Mouse (Mus musculus): ENCODE data around the gene Scn3a. TPM values are rescaled to one million over a fixed set of nuclear protein-coding genes. Genes with fewer than 3 reads are reported as not detected.

Scn3a gene
- 47.6 and 49.4 TPM in 2 replicates for polyA plus RNA-seq (2016; fragmentation: Nextera tagmentation; extraction: Ambion mirVana)

DNA sequence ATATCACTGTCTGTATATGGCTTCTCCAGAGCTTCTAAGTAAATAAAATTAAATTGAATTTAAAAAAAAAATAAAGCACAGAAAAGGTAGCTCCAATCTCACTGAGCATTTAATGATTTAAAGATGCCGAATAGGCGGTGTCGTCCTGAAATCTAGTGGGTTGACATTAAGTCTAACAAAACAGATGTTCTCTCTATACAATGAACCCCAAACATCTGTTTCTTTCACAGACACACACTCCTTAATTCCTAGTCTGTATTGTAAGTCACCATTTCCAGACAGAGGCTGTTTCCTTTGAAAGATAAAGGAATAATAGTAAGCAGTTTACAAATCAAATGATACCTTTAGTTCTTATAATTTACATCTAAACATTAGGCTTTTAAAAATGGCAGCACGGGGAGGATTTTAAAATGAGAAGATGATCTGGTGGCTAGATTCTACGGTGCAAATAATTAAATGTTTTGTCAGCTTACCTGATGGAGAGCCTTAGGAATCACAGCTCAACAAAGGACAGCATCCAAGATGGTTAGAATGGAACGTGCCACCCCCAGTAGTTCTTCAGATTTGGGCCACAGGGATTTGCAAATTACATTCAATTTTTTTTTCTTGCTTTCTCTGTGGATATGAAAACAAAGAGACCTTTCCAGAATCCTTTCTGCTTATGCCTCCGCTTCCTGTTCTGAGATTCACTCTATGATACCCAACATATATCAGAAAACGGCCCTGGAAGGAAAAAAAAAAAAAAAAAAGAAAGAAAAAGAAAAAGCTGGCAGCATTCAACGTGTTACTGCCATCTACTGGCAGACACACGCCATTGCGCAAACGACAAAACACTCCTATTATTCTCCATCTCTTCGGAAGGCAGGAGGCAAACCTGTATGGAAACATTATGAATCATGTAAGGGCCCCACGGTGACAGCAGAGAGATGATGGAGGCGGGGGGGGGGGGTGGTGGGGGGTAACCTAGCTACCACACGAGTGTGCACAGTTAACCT lies at the start of gene Scn3a:
TSS of gene Scn3a (minus strand) at position 835 of the 995 bp plus-strand sequence.
- peak within 1 kb of the TSS; percentile 39 for H3K4me3 ChIP-seq
- peak; percentile 78 for ATAC-seq (ENCODE audit: low FRiP score)
- no peaks in the 10 kb centered on the region for H3K36me3 ChIP-seq
- no peaks in the 10 kb centered on the region for H3K27me3 ChIP-seq
- peak within 1 kb of the TSS; percentile 75 for H3K27ac ChIP-seq
- peaks cover 19% of the 10 kb centered on the region for H3K4me1 ChIP-seq
- WGBS: 14% methylated on average over 16 of the region's 16 CpGs
- H3K9me3 ChIP-seq (replicated peaks): no peaks in the 10 kb centered on the region
- H3K4me2 ChIP-seq (replicated peaks): peak within 1 kb of the TSS; percentile 53
- peak within 1 kb of the TSS; percentile 62 for H3K9ac ChIP-seq

DNA sequence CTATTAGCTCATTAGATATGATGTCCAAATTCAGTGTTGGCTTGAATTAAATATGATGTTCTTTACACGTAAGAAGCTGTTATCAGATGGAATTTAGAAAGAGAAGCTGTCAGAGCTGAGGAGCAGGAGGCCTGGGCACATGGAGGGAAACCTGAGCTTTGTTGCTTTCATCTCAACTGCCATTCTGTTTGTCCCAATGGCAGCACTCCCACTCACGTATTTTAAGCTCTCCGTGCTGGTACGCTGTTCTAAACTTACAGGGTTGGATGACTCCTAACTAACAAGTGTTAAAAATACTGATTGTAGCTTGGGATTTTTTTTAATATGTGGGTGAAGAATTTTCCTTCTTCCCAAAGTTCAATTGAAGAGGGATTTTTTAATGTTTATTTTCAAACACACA lies 44.5 kb upstream of the Scn3a start:
- no peak for ATAC-seq (ENCODE audit: low FRiP score)
- Histone ChIP-seq H3K4me1 (no peaks in the 10 kb centered on the region), H3K9me3 (replicated peaks) (no peaks in the 10 kb centered on the region), H3K27ac (no peak overlapping the region), H3K36me3 (no peaks in the 10 kb centered on the region), H3K4me3 (no peak overlapping the region), H3K9ac (no peak overlapping the region), H3K27me3 (no peaks in the 10 kb centered on the region), H3K4me2 (replicated peaks) (no peak overlapping the region)
- WGBS: 83% methylated on average over 4 of the region's 4 CpGs

DNA sequence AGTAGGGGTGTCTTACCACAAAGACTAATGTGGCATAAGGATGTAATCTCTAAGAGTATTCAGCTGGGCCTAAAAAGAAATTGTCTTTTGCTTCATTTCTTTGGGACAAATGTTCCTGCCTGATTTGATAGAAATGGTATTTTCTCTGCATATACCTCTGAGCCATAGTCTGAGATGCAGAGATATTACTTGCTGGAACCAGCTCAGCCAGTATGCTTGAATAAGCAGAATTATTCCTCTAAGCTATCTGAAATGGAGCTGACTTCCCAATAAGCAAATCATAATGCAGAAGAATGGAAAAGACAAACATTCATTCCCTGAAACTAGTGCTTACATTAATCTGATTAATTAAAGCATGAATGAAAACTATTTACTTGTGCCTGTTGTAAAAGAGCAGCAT lies 40.4 kb upstream of the Scn3a start:
- ATAC-seq (ENCODE audit: low FRiP score): no peak
- Histone ChIP-seq H3K36me3 (no peaks in the 10 kb centered on the region), H3K27ac (no peak overlapping the region), H3K9ac (no peak overlapping the region), H3K4me1 (no peaks in the 10 kb centered on the region), H3K4me3 (no peak overlapping the region), H3K4me2 (replicated peaks) (no peak overlapping the region), H3K9me3 (replicated peaks) (no peaks in the 10 kb centered on the region), H3K27me3 (no peaks in the 10 kb centered on the region)

DNA sequence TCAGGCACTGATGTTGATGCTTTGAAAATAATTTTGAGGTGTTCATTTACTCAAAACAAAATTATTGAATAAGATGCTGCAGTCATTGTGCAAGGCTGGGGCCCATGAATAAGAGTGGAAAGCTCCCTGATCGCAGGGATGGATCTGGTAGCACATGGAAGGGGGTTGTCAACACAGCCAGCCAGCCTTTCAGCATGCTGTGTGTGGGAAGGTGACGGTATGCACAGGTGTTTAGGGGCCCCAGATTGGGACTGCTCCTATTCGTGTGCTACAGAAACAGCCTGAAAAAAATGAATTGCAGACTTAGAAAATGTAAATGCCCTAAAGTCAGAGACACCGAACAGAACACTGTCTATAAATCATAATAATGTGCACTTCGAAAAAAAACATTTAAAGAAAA lies 20.3 kb upstream of the Scn3a start:
- ATAC-seq (ENCODE audit: low FRiP score): no peak
- H3K27ac ChIP-seq: no peak overlapping the region
- no peak overlapping the region for H3K4me3 ChIP-seq
- no peaks in the 10 kb centered on the region for H3K9me3 ChIP-seq (replicated peaks)
- H3K9ac ChIP-seq: no peak overlapping the region
- H3K36me3 ChIP-seq: no peaks in the 10 kb centered on the region
- H3K4me2 ChIP-seq (replicated peaks): no peak overlapping the region
- WGBS: 85% methylated on average over 5 of the region's 5 CpGs
- no peaks in the 10 kb centered on the region for H3K4me1 ChIP-seq
- no peaks in the 10 kb centered on the region for H3K27me3 ChIP-seq

DNA sequence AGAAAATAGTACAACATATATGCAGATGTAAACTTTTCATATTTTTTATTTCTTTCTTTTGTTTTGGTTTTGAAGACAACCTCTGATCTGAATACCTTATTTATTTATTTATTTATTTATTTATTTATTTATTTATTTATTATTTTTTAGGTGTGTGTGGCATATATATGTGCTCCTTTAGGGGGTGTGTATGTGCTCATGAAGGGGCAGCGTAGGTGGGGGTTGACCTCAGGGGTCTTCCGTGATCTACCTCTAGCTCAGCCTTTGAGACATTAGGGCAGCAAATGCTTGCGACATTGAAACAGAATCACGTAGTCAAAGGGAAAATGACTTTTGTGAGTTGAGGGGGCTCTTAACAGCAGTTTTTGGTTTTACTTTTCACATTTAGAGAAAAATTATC lies 498 bp upstream of the Scn3a start:
- H3K27ac ChIP-seq: no peak overlapping the region

DNA sequence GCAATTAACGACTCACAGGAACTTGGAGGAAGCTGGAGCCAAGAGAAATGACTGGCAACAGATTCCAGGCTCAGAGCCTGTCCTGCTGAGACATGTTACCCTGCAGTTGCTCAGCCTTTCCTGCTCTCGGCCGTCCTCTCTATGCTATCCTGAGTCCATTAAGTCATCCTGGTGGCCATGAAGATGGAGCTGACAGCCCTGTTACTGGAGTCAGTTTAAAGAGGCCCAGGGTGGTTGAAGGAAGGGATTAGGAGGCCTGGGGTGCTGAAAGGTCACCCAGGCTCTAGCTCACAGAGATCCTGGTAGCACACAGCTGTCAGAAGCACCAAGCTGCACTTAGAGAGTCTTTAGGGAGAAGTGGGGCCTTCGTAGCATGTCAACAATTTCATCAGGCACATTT lies 3.5 kb downstream of the Scn3a start:
- peaks cover 19% of the 10 kb centered on the region for H3K4me1 ChIP-seq
- H3K9ac ChIP-seq: no peak overlapping the region
- no peaks in the 10 kb centered on the region for H3K9me3 ChIP-seq (replicated peaks)
- H3K27me3 ChIP-seq: no peaks in the 10 kb centered on the region
- H3K27ac ChIP-seq: no peak overlapping the region
- WGBS: 39% methylated on average over 4 of the region's 4 CpGs
- peak overlapping the region; percentile 53 for H3K4me2 ChIP-seq (replicated peaks)
- no peak for ATAC-seq (ENCODE audit: low FRiP score)
- no peaks in the 10 kb centered on the region for H3K36me3 ChIP-seq
- H3K4me3 ChIP-seq: 0 out of 2 replicates have a peak overlapping the region, but pooled peaks have one; percentile 6

More for the DNA sequence above, 498 bp upstream of the Scn3a start:
- Histone ChIP-seq H3K4me3 (no peak overlapping the region), H3K4me2 (replicated peaks) (no peak overlapping the region), H3K9ac (no peak overlapping the region), H3K36me3 (no peaks in the 10 kb centered on the region), H3K9me3 (replicated peaks) (no peaks in the 10 kb centered on the region), H3K27me3 (no peaks in the 10 kb centered on the region), H3K4me1 (peaks cover 19% of the 10 kb centered on the region)
- 95% methylated on average over 4 of the region's 4 CpGs for WGBS
- peak; percentile 17; the same call in 1 of the 2 replicates for ATAC-seq (ENCODE audit: low FRiP score)

DNA sequence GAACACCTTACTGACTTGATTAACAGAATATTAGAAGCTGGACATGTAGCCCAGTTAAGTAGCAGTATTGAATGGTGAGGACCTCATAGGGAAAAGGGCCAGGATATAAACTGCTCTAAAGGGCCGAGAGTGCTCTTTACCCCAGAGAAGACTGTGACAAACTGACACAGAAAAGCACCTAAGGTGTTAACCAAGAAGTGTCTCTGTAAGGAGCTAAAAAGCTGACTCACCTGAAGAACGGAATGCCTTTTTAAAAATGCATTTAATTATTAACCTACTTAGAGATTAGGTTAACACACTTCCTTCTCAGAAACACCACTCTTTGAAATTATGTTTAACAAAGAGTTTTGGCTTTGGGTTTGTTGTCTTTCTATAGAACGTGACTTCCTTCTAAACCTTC lies 9.7 kb downstream of the Scn3a start:
- H3K27ac ChIP-seq: no peak overlapping the region
- no peak overlapping the region for H3K4me2 ChIP-seq (replicated peaks)
- peaks cover 11% of the 10 kb centered on the region for H3K4me1 ChIP-seq
- no peak for ATAC-seq (ENCODE audit: low FRiP score)
- H3K27me3 ChIP-seq: no peaks in the 10 kb centered on the region
- H3K9ac ChIP-seq: no peak overlapping the region
- H3K36me3 ChIP-seq: no peaks in the 10 kb centered on the region
- WGBS: 81% methylated on average over 3 of the region's 3 CpGs
- no peaks in the 10 kb centered on the region for H3K9me3 ChIP-seq (replicated peaks)
- H3K4me3 ChIP-seq: no peak overlapping the region

DNA sequence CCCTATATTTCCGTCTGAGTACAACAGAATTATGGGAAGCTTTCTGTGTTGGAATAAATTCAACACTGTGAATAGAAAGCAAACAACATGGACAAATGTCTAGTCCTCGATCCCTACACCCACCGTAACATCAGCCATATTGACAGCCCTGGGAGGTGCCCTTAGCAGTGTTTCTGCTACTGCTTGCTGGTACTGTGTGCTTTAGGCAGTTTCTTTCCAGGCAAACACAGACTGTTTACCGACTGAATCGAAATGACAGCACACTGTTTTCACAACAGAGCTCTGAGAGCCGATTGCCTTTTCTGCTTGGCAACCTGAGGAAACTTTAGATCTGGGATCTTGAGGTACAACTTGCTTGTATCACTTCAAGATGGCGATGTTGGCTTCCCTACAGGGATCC lies 12.8 kb downstream of the Scn3a start:
- no peak overlapping the region for H3K9ac ChIP-seq
- no peaks in the 10 kb centered on the region for H3K36me3 ChIP-seq
- H3K27ac ChIP-seq: no peak overlapping the region
- no peaks in the 10 kb centered on the region for H3K9me3 ChIP-seq (replicated peaks)
- no peaks in the 10 kb centered on the region for H3K27me3 ChIP-seq
- no peak for ATAC-seq (ENCODE audit: low FRiP score)
- H3K4me3 ChIP-seq: no peak overlapping the region
- peaks cover 22% of the 10 kb centered on the region for H3K4me1 ChIP-seq
- no peak overlapping the region for H3K4me2 ChIP-seq (replicated peaks)
- WGBS: 79% methylated on average over 7 of the region's 7 CpGs

DNA sequence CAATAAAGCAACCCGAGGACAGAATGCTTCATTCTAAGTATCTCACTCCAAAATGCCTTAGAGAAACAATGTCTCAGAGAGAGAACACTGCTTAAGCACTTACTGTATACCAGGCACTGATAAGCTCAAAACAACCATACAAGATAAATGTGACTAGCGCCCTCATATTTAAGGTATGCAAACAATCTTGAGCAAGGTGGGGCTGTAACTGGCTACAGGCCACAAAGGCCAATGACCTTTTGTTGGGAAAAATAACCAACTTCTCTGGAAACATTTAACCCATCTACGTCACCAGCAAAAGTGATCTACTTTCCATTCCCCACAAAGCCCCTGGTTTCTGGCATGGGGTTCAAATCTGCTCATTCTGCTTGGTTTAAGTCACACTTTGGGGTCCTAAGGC lies 14.0 kb downstream of the Scn3a start:
- no peak for ATAC-seq (ENCODE audit: low FRiP score)
- 83% methylated on average over 3 of the region's 3 CpGs for WGBS

DNA sequence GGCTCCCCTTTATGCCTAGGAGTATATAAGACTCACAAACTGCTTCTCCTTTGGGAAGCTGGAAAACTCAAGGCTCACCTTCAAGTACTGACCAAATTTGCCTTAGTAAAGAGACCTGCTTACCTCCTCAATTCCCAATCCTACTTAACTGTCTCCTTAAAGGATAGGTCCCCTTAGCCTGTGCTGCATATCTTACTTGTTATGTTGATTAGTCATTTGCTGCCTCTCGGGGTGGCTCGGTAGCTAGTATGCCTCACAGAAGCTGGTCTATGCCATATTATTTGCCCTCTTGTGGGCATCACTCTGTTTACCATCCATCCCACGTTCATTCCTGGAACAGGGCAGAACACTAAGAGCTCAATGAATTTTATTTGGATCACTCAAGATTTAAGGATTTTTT lies 14.7 kb downstream of the Scn3a start:
- H3K9ac ChIP-seq: no peak overlapping the region
- H3K27ac ChIP-seq: peak overlapping the region; percentile 83
- 34% methylated on average over 3 of the region's 3 CpGs for WGBS
- H3K36me3 ChIP-seq: no peaks in the 10 kb centered on the region
- no peaks in the 10 kb centered on the region for H3K9me3 ChIP-seq (replicated peaks)
- no peaks in the 10 kb centered on the region for H3K27me3 ChIP-seq
- H3K4me2 ChIP-seq (replicated peaks): peak overlapping the region; percentile 25; the same call in 1 of the 2 replicates
- no peak overlapping the region for H3K4me3 ChIP-seq
- ATAC-seq (ENCODE audit: low FRiP score): peak; percentile 48
- H3K4me1 ChIP-seq: peaks cover 22% of the 10 kb centered on the region

More for the DNA sequence above, 14.0 kb downstream of the Scn3a start:
- Histone ChIP-seq H3K9me3 (replicated peaks) (no peaks in the 10 kb centered on the region), H3K36me3 (no peaks in the 10 kb centered on the region), H3K4me3 (no peak overlapping the region), H3K4me2 (replicated peaks) (no peak overlapping the region), H3K27ac (peak overlapping the region; percentile 83), H3K27me3 (no peaks in the 10 kb centered on the region), H3K4me1 (peaks cover 22% of the 10 kb centered on the region), H3K9ac (no peak overlapping the region)

DNA sequence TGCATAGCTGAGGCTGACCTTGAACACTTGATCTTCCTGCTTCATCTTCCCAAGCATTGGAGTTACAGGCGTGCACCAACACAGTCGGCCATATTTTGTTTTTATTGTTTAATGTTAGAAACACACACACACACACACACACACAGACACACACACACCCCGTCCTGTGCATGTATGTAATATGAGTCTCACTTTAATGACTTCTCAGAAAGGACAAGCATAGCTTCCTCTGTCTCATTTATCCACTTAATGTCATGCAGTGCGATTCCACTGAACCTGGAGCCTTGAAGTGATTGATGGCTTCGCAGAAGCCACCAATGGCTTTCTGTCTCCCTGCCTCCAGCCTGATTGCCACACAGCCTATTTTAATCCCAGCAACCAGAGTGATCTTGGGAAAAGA lies 15.2 kb downstream of the Scn3a start:
- ATAC-seq (ENCODE audit: low FRiP score): peak; percentile 82
- 40% methylated on average over 5 of the region's 5 CpGs for WGBS
- peaks cover 24% of the 10 kb centered on the region for H3K4me1 ChIP-seq
- no peaks in the 10 kb centered on the region for H3K9me3 ChIP-seq (replicated peaks)
- H3K4me2 ChIP-seq (replicated peaks): 0 out of 2 replicates have a peak overlapping the region, but pooled peaks have one; percentile 25
- H3K36me3 ChIP-seq: no peaks in the 10 kb centered on the region
- no peak overlapping the region for H3K9ac ChIP-seq
- no peak overlapping the region for H3K4me3 ChIP-seq
- peak overlapping the region; percentile 83 for H3K27ac ChIP-seq
- no peaks in the 10 kb centered on the region for H3K27me3 ChIP-seq

DNA sequence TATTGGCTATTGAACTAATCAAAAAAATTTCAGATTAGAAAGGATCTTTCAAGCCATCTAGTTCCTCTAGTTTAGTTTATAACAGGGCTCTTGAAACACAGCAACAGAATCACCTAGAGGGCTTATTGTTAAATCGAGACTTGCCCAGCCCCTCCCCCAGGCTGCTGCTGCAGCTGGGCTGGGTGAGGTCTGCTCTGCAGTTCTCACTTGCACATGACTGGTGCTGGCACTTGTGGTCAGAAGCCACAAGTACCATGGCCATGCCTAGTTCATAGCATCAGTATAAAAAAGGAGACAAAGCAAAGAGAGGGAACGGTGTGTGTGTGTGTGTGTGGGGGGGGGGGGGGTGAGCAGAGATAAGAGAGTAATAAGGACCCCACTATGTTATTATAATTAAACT lies 15.7 kb downstream of the Scn3a start:
- 42% methylated on average over 2 of the region's 2 CpGs for WGBS
- no peak overlapping the region for H3K4me2 ChIP-seq (replicated peaks)
- peak overlapping the region; percentile 83 for H3K27ac ChIP-seq
- no peaks in the 10 kb centered on the region for H3K36me3 ChIP-seq
- H3K4me1 ChIP-seq: peaks cover 25% of the 10 kb centered on the region
- H3K9me3 ChIP-seq (replicated peaks): no peaks in the 10 kb centered on the region
- H3K27me3 ChIP-seq: no peaks in the 10 kb centered on the region
- H3K4me3 ChIP-seq: no peak overlapping the region
- peak; percentile 36; the same call in 1 of the 2 replicates for ATAC-seq (ENCODE audit: low FRiP score)
- H3K9ac ChIP-seq: no peak overlapping the region

DNA sequence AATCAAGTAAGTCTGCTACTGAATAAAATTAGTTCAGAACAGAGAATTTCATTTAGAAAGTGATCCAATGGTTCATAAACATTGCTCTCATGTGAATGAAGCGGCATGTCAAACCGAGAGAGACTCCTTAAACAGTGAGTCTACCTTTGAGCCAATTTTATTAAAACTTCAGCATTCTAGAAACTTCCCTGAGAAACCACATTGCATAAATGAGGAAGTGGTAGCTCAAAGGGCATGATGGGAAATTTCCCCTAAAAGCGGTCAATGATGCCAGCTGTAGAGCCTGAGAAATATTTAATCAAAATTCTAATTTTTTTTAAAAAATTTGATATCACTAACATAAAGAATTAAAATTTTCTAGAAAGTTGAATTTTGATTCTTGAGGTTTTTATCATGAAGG lies 16.9 kb downstream of the Scn3a start:
- peaks cover 30% of the 10 kb centered on the region for H3K4me1 ChIP-seq
- H3K27ac ChIP-seq: no peak overlapping the region
- no peak overlapping the region for H3K4me3 ChIP-seq
- H3K36me3 ChIP-seq: no peaks in the 10 kb centered on the region
- H3K9ac ChIP-seq: no peak overlapping the region
- no peaks in the 10 kb centered on the region for H3K9me3 ChIP-seq (replicated peaks)
- 95% methylated on average over 3 of the region's 3 CpGs for WGBS
- no peak for ATAC-seq (ENCODE audit: low FRiP score)
- no peak overlapping the region for H3K4me2 ChIP-seq (replicated peaks)
- no peaks in the 10 kb centered on the region for H3K27me3 ChIP-seq

Data from hindbrain, embryonic 12.5 days (tissue).